Mouse (Mus musculus) ES-Bruce4 (cell line): ENCODE measurements around the gene Rere. TPM values are rescaled to one million over a fixed set of nuclear protein-coding genes. Genes with fewer than 3 reads are reported as not detected.
"Not testable (repeated sequence)": the region's sequence is repeated elsewhere in the genome, so short reads cannot be mapped to it uniquely, and the experiment has no call there.

Experiments
- H3K27ac ChIP-seq: 2 replicates; pipeline ENCODE4 v1.5.1; 2012; ENCODE audit warnings: low read length, inconsistent platforms; ENCODE audit not compliant: insufficient read depth
- H3K27me3 ChIP-seq: 2 replicates; pipeline ENCODE4 v1.6.1; 2012; ENCODE audit warnings: mild to moderate bottlenecking, low read length, inconsistent platforms; ENCODE audit not compliant: control insufficient read depth, poor library complexity, insufficient read depth, severe bottlenecking
- H3K36me3 ChIP-seq: 2 replicates; pipeline ENCODE4 v1.6.1; 2012; ENCODE audit warnings: inconsistent platforms, mild to moderate bottlenecking, low read length, moderate library complexity; ENCODE audit not compliant: control insufficient read depth, poor library complexity, insufficient read depth, severe bottlenecking
- H3K4me1 ChIP-seq: one replicate; pipeline ENCODE4 v1.8.1; 2011; ENCODE audit warnings: low read length; ENCODE audit not compliant: control insufficient read depth, insufficient read depth
- H3K4me3 ChIP-seq: 2 replicates; pipeline ENCODE4 v1.5.1; 2011; ENCODE audit warnings: low read depth, mild to moderate bottlenecking, low read length
- H3K9ac ChIP-seq: 2 replicates; pipeline ENCODE4 v1.6.1; 2012; ENCODE audit warnings: low read depth, mild to moderate bottlenecking, inconsistent platforms; ENCODE audit not compliant: poor library complexity, severe bottlenecking
- H3K9me3 ChIP-seq: replicated peaks from 2 replicates; pipeline ENCODE4 v1.6.1; 2012; ENCODE audit warnings: mild to moderate bottlenecking, low read length, inconsistent platforms; ENCODE audit not compliant: control insufficient read depth, poor library complexity, insufficient read depth, severe bottlenecking
- CTCF ChIP-seq: IDR thresholded peaks from one replicate; pipeline ENCODE4 v1.8.1; 2011; ENCODE audit warnings: low read depth, low read length
- EP300 ChIP-seq: IDR thresholded peaks from 2 replicates; pipeline ENCODE4 v1.6.1; 2011; ENCODE audit warnings: low read depth, low read length; ENCODE audit not compliant: insufficient read depth
- POLR2A ChIP-seq: IDR thresholded peaks from one replicate; pipeline ENCODE4 v1.8.1; 2011; ENCODE audit warnings: low read length; ENCODE audit not compliant: insufficient read depth
- polyA plus RNA-seq: library from polyadenylated mRNA; stranded (reverse); fragments of >200 nt; gene quantifications from 2 replicates; pipeline ENCODE4 v1.2.4, GENCODE M21; 2011; ENCODE audit warnings: low read depth; ENCODE audit not compliant: missing spikeins, insufficient read depth, insufficient read length

Rere gene
- polyA plus RNA-seq, 1 experiment, result 77.3 TPM

DNA sequence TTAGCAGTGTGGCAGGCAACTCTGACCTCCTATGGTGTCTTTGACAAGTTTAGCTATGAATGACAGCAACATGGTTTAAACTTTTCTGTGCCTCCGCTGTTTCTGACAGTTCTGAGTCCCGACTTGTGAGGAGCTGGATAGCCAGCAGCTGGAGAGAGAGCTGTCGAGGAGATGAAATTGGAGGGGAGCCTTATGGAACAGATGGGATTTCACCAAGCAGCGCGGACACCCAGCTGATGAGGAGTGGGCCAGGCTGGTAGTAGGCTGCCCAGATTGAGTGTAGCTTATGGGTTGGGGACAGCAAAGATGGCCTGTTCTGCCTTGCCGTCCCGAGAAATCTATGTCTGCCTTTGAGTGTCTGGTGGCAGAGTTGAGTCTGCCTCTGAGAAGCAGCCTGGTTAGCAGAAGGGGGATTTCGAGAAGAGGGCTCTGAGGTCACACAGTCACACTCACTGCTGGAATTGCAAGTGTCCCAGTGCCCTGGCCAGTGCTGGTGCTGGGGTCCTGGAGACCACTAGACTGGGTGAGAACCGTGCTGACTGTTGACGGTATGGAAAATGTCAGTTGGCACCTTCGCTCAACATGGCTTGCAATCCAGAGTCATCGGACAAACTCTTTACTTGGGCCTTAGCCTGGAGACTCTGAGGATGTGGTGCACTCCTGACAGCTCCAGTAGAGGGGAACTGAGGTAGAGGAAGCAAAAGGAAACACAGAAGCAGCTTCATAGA, 268.7 kb downstream of the Rere start:
- Histone ChIP-seq H3K27ac (no peak overlapping the region), H3K9me3 (no peaks in the 10 kb centered on the region), H3K4me1 (no peaks in the 10 kb centered on the region), H3K9ac (no peak overlapping the region), H3K27me3 (no peaks in the 10 kb centered on the region), H3K4me3 (no peak overlapping the region), H3K36me3 (no peaks in the 10 kb centered on the region)
- TF ChIP-seq POLR2A (no peak), CTCF (no peak), EP300 (no peak)

DNA sequence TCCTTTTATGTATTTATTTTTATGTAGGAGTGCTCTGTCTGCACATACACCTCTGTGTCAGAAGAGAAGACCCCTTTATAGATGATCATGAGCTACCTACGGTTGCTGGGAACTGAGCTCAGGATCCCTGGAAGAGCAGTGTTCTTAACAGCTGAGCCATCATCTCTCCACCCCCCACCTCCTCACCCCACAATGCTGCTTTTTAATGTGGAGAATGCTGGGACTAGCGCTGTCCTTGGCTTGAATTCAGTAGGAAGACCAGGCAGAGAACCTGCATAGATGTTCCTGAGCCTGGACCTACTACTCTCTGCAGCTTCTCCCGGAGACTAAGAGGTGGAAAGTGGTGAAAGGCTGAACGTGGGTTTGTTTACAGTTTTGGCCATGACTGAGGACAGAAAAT, 269.9 kb downstream of the Rere start:
- H3K9me3 ChIP-seq, result no peaks in the 10 kb centered on the region
- H3K4me1 ChIP-seq, result no peaks in the 10 kb centered on the region
- no peaks in the 10 kb centered on the region for H3K27me3 ChIP-seq
- no peak for TF ChIP-seq CTCF
- no peak overlapping the region for H3K9ac ChIP-seq
- H3K36me3 ChIP-seq, result no peaks in the 10 kb centered on the region
- no peak overlapping the region for H3K4me3 ChIP-seq
- no peak overlapping the region for H3K27ac ChIP-seq

DNA sequence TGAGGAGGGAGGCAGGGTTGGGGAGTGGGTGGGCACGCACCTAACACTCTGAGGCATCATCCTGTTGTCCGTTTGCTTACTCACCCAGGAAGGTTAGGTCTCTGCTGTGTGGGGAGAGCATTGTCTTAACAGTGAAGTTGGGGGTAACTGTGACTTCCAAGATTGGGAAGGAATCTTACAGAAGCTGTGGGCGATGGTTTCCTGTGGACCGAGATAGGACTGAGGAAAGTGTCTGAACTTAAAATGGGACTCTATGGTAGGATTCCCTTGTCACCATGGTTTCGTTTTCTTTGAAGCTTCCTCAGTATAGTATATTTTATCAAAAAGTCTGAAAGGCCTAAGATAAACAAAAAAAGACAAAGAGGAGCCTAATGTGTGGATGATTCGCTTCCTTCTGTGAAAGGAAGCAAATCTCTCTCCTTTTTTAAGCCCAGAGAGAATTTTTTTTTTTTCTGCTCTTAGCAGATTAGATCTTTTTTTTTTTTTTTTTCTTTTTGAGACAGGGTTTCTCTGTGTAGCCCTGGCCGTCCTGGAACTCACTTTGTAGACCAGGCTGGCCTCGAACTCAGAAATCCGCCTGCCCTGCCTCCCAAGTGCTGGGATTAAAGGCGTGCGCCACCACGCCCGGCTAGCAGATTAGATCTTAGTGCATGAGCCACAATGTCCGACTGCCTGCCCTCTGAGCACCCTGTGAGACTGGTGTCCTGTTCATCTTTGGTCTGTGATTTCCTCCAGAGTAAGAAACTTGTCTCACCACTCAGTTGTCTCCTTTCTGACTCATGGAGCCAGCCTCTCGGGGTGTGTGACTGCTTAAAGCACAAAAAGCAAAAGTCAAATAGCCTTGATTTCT, 271.5 kb downstream of the Rere start:
- TF ChIP-seq CTCF, result no peak
- TF ChIP-seq POLR2A, result no peak
- no peak for TF ChIP-seq EP300
- H3K9ac ChIP-seq, result no peak overlapping the region
- no peak overlapping the region for H3K4me3 ChIP-seq
- H3K4me1 ChIP-seq, result no peaks in the 10 kb centered on the region
- H3K9me3 ChIP-seq, result no peaks in the 10 kb centered on the region
- H3K27me3 ChIP-seq, result no peaks in the 10 kb centered on the region
- H3K36me3 ChIP-seq, result no peaks in the 10 kb centered on the region
- H3K27ac ChIP-seq, result no peak overlapping the region

DNA sequence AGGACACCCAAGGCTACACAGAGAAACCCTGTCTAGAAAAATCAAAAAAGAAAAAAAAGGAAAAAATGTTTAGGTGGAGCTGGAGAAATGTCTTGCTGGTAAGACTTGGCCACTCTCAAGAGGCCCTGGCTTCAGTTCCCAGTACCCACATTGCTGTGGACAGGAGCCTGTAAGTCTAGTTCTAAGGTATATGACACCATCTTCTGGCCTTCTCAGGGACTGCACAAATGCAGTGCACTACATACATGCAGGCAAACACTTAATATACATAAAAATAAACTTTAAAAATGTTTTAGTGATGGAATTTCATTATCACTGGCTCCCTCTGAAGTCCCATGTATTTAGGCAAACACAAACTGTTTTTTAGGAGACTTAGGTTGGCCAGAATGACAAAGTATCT, 274.3 kb downstream of the Rere start:
- H3K27me3 ChIP-seq, result no peaks in the 10 kb centered on the region
- no peaks in the 10 kb centered on the region for H3K4me1 ChIP-seq
- no peak overlapping the region for H3K9ac ChIP-seq
- H3K9me3 ChIP-seq, result no peaks in the 10 kb centered on the region
- TF ChIP-seq POLR2A (no peak), EP300 (no peak)
- no peaks in the 10 kb centered on the region for H3K36me3 ChIP-seq
- H3K4me3 ChIP-seq, result no peak overlapping the region
- no peak overlapping the region for H3K27ac ChIP-seq

DNA sequence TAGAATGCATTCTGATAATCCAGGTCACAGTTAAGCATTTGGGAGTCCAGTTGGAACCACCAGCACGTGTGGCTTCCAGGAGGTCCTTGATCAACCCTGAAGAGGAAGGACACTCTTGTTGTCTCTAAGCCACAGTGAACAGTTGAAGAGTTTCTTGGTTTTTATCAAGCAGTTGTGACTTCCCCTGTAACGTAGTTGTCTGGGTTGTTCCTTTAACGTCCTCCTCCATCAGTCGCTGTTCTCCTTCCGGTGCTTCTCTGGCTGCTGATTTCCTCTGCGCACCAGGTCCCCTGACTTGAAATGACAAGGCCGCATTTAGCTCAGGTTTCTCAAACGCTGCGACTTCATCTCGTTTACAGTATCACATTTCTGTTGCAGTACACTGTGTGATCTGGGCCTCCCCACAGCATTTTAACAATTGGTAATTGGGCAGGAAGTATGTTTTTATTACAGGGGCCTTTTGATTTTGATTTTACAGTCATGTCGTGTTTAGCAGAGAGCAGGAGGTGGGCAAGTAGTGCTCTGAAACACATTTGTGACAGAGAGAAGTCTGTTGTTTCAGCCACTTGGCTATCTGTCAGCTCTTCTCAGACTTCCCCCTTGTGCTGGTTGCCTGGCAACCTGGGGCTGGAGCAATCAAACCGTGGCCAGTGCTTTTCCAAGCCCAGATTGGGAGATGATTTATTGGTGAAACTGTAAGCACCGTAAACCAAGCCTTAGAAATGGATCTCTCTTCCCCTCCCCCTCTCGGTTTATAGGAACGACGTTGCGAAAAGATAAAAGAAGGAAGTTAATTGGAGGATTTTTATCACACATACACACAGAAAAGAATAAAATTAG, 275.2 kb downstream of the Rere start:
- Histone ChIP-seq H3K4me1 (no peaks in the 10 kb centered on the region), H3K4me3 (no peak overlapping the region), H3K27me3 (no peaks in the 10 kb centered on the region), H3K9ac (no peak overlapping the region), H3K9me3 (no peaks in the 10 kb centered on the region), H3K27ac (no peak overlapping the region), H3K36me3 (no peaks in the 10 kb centered on the region)
- TF ChIP-seq CTCF (no peak), POLR2A (no peak), EP300 (no peak)

DNA sequence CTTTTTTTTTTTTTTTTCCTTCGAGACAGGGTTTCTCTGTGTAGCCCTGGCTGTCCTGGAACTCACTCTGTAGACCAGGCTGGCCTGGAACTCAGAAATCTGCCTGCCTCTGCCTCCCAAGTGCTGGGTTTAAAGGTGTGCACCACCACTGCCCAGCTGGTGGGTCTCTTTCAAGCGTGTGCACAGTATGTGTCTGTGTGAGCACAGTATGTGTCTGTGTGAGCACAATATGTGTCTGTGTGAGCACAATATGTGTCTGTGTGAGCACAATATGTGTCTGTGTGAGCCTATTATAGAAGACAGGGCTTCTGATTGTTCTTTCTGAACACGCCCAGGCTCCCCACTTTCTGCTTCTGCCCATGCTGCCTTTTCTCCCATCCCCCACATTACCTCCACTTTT, 275.8 kb downstream of the Rere start:
- not testable (repeated sequence) for H3K27ac ChIP-seq

More for the DNA sequence above, 275.8 kb downstream of the Rere start:
- not testable (repeated sequence) for H3K4me3 ChIP-seq, H3K27me3 ChIP-seq, H3K36me3 ChIP-seq, H3K9ac ChIP-seq, H3K9me3 ChIP-seq, H3K4me1 ChIP-seq
